Mouse (Mus musculus) left cerebral cortex, adult 6 months (tissue): ENCODE results near the gene Gm5483. TPM values are rescaled to one million over a fixed set of nuclear protein-coding genes. Genes with fewer than 3 reads are reported as not detected.

Experiments used
- long read RNA-seq, 2 experiments: library from polyadenylated mRNA; unstranded; transcript quantifications; one replicate each; pipeline ENCODE4 v2.0.0; 2019 to 2020
- polyA plus RNA-seq: library from polyadenylated mRNA; unstranded; fragments of <200 nt; fragmentation: Nextera tagmentation; gene quantifications from 2 replicates; pipeline ENCODE4 v1.2.3, GENCODE M21; 2021

Gene Gm5483
- polyA plus RNA-seq, result not detected in 2 replicates
- long read RNA-seq, experiment 1, result 0 reads
- long read RNA-seq, experiment 2, result 0 reads

GRCm38 (mm10) chr16:36183912-36184311, at the start of gene Gm5483:
TSS of gene Gm5483 (plus strand) at chr16:36184212.

DNA sequence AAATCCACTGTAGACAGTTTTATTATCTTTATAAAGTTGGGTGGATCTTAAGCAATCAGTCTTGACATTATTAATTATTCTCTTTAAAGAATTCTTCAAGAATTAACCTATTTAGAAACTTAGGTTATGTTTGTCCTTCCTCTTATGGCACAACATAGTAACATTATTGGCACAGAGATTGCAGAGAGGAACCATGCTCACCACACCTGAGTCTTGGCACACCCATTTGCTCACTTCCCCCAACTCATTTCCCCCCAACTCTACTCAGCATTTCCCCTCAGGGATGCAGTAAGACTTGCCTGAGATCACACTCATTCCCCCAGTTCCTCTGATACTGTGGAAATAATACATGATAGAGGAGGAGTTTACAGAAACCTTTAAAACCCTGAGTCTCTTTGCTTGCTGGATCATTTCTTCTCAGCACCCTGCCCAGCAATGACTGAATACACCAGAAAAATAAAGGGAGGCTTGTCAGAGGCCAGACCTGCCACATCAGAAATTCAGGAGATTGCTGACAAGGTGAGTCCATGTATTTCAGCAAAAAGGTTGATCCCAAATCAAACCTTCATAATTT, 27.5 kb upstream of the Gm5483 start, which contains the start of gene Stfa2l1:
Stfa2l1 (plus strand) TSS at position 410 of the 574 bp plus-strand sequence.

GRCm38 (mm10) chr16:36209967-36210453, 26.0 kb downstream of the Gm5483 start, which contains the start of gene Gm5416:
TSS of gene Gm5416 (plus strand) at chr16:36210403.

GRCm38 (mm10) chr16:36221168-36221567, 37.2 kb downstream of the Gm5483 start, which contains the start of gene 2010005H15Rik:
TSS of gene 2010005H15Rik (plus strand) at chr16:36221468.

Other genes starting within 250 kb of the Gm5483 start
- gene Parp9, start 245.7 kb upstream of the Gm5483 start, polyA plus RNA-seq, result 2.0 and 2.3 TPM in 2 replicates
- 1.4 and 1.7 TPM in 2 replicates for gene Dtx3l, start 245.1 kb upstream of the Gm5483 start, polyA plus RNA-seq
- 38.2 and 56.5 TPM in 2 replicates for gene Kpna1, start 205.5 kb upstream of the Gm5483 start, polyA plus RNA-seq
- gene Wdr5b, start 143.0 kb upstream of the Gm5483 start, polyA plus RNA-seq, result 3.6 and 5.3 TPM in 2 replicates
- gene Fam162a, start 112.6 kb upstream of the Gm5483 start, polyA plus RNA-seq, result 240 and 250 TPM in 2 replicates
- 23.1 and 26.5 TPM in 2 replicates for gene Ccdc58, start 112.5 kb upstream of the Gm5483 start, polyA plus RNA-seq
- gene Csta1, start 53.0 kb upstream of the Gm5483 start, polyA plus RNA-seq, result not detected in 2 replicates
- gene Stfa2l1, start 27.4 kb upstream of the Gm5483 start, polyA plus RNA-seq, result not detected in 2 replicates
- gene Gm5416, start 26.2 kb downstream of the Gm5483 start, polyA plus RNA-seq, result not detected in 2 replicates
- gene 2010005H15Rik, start 37.3 kb downstream of the Gm5483 start, polyA plus RNA-seq, result 0.63 TPM in 1 of 2 replicates, not detected in the other
- gene Stfa1, start 92.7 kb downstream of the Gm5483 start, polyA plus RNA-seq, result not detected in 2 replicates
- not detected in 2 replicates for gene BC117090, start 150.1 kb downstream of the Gm5483 start, polyA plus RNA-seq
- gene BC100530, start 183.5 kb downstream of the Gm5483 start, polyA plus RNA-seq, result not detected in 2 replicates
- not detected in 2 replicates for gene Stfa2, start 224.2 kb downstream of the Gm5483 start, polyA plus RNA-seq